Mouse (Mus musculus) embryonic stem cell, embryonic (primary cell): ENCODE data around the gene Sbf1.

Source experiments
- CTCF ChIA-PET, 4 experiments: fragments of 300-600 bp in 2 of 4; fragments of 350-600 bp in 2 of 4; sonication (Branson Sonifier 250); formaldehyde crosslinking; loops; one replicate each; lab custom pipeline; 2022; ENCODE audit warnings: inconsistent platforms in 2 of 4; lab: Charles Lee
- POLR2A ChIA-PET, 4 experiments: fragments of 300-600 bp in 2 of 4; fragments of 350-600 bp in 2 of 4; sonication (Branson Sonifier 250); formaldehyde crosslinking; loops; one replicate each; lab custom pipeline; 2022; ENCODE audit warnings: antibody characterized with exemption in 4 of 4, inconsistent platforms in 1 of 4; lab: Charles Lee

Gene Sbf1

DNA sequence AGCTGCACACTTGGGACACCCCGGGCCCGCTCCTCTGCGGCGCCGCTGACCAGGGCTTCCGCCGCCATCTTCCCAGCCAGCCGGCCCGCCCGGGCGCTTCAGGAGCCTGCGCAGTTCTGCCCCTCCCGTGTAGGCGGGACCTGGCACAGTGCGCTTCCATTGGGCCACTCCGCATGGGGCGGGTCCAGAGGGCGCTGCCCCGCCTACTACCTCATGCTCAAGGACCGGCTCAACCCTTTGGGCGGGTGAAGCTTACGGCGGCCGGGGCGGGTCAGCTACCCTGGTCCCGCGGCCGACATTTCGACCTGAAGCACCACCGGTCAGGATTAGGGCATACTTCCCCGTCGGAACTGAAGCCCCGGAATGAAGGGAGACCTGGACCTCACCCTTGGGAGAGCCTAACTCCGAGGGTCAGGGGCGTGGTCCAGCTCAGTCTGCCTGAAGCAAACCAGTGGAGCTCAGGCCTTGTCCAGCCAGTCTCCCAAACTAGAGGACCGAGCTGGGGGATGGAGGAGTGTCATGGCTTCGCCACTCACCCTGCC, at the start of gene Sbf1:
Sbf1 (minus strand) TSS at position 122 of the 542 bp plus-strand sequence.
- ChIA-PET CTCF (interaction anchor here (0.6 to 2.0 kb wide), 41 partner anchors 8 to 768 kb away, joined by 3 to 12 read pairs (median 4); partner anchors contain the start of genes Sco2 (in 2 of the 4), Dennd6b (in 1 of the 4), Hdac10 (in 1 of the 4) and Lmf2 (in 1 of the 4)), POLR2A (interaction anchor here (0.5 to 2.2 kb wide), 58 partner anchors 8 to 607 kb away, joined by 3 to 14 read pairs (median 4); partner anchors contain the start of genes C730034F03Rik (in 1 of the 4), Chkb (in 1 of the 4), Cpt1b (in 1 of the 4) and Gm44502 (in 1 of the 4))

DNA sequence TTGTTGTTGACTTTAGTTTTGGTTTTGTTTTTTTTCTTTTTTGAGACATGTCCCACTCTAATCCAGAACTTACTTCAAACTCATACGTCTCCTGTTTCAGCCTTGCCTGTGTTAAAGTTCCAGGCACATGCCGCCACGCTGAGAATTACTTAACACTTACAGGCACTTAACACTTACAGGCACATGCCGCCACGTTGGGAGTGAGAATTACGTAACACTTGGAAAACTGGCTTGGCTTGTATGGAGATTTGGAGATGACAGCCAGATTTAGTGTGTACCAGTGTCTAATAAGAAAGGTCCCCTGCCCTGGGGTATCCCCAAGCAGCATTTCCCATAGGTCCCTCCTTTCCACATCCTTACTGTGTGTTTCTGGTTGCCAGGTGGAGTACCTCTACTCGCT, 47.9 kb upstream of the Sbf1 start:
- ChIA-PET CTCF (interaction anchor here in 2 of 4 experiments (0.6 to 3.2 kb wide), 3 partner anchors 11 to 48 kb away, joined by 3 to 20 read pairs (median 15); partner anchors contain the start of gene Sco2 (in 2 of the 2)), POLR2A (interaction anchor here in 2 of 4 experiments (1.3 to 16.3 kb wide), 6 partner anchors 10 to 66 kb away, joined by 3 to 248 read pairs (median 6); partner anchors contain the start of genes Sco2 (in 2 of the 2), C730034F03Rik (in 1 of the 2), Chkb (in 1 of the 2) and Gm44502 (in 1 of the 2))

DNA sequence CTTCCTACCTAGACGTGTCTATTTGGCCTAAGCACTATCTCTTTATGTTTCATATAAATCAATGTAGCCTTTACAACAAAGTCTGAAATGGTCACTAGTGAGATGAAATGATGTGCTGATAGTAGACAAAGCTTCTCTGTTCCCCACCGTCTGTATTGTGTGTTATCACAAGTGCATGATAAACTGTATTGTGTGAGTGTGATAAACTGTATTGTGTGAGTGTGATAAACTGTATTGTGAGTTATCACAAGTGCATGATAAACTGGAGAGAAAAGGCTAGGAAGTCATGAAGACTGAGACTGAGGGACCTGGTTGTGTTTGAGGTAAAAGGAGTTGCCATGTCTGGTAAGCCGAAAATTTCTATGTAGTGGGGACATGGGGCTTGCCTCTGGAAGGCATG, 43.7 kb upstream of the Sbf1 start:
- POLR2A ChIA-PET, result interaction anchor here in 2 of 4 experiments (1.0 to 16.3 kb wide), 6 partner anchors 8 to 70 kb away, joined by 3 to 248 read pairs (median 4); partner anchors contain the start of genes Sco2 (in 2 of the 2), C730034F03Rik (in 1 of the 2), Gm44502 (in 1 of the 2) and Odf3b (in 1 of the 2)

DNA sequence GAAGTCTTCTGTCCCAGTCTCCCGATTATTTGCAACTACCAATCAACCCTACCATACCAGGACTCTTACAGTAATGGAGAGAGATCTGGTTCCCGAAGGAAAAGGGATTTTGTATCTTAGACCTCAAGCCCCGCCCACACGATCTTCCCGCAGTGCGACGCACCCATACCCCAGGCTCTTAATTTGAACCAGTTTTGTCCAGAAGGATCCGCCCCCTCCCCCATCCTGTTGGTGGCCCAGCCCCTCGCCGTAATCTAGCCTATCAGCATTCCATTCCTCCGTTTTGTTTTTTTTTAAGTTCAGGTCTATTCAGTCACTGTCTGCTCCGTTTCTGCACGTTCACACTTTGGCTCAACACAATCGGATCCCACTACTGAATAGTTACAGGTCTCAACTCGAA, 41.3 kb upstream of the Sbf1 start:
- ChIA-PET CTCF (interaction anchor here (0.6 to 4.5 kb wide), 8 partner anchors 17 to 1620 kb away, joined by 3 to 30 read pairs (median 3); partner anchors contain the start of genes Sco2 (in 2 of the 4), C730034F03Rik (in 1 of the 4), Chkb (in 1 of the 4) and Gm44502 (in 1 of the 4)), POLR2A (interaction anchor here (0.7 to 16.3 kb wide), 39 partner anchors 8 to 1899 kb away, joined by 3 to 248 read pairs (median 4); partner anchors contain the start of genes Sco2 (in 4 of the 4), Chkb (in 2 of the 4), Cpt1b (in 2 of the 4) and Tubgcp6 (in 2 of the 4))

More for the DNA sequence above, 43.7 kb upstream of the Sbf1 start:
- CTCF ChIA-PET, result interaction anchor here in 2 of 4 experiments (0.5 to 4.5 kb wide), 4 partner anchors 14 to 584 kb away, joined by 3 to 30 read pairs (median 19); partner anchors contain the start of gene Sco2 (in 2 of the 2)

DNA sequence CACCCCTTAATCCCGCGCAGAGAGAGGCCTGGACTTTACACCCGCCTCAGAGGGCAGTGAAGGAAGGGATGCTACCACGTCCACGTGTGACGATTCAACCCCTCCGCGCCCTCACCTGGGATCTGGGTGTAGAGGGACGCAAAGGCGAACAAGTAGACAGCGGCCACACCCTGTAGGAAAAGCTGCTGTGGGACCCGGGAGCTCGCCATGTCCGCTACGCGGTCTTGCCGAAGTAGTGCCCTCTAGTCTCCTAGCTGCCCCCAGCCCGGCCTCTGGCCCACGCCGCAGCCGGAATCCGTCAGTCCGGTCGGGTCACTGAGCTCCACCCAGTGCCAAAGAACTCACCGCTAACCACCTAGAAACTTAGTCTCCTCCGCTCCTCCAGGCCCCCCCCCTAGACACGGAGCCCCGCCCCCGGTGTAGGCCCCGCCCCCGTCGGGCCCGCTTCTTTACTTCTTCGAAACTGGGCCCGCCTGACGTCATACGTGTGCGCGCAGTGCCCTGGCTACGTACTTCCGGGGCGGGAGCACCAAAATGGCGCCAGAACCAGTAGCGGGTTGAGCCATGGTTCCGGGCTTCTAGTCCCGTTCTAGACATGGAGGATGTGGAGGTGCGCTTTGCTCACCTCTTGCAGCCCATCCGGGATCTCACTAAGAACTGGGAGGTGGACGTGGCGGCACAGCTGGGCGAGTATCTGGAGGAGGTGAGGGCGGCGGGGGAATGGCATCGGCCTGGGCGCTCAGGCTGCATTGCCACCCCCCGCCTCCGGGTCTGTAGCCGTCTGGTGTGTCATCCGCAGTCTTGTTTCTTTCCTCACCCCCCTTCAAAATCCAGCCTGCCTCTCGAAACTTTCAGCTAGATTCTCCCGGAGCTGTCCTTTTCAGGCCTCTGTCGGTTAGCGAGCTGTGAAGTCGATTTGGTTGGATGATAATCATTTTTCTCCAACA, 40.4 kb upstream of the Sbf1 start, which contains the start of the genes Lmf2 and Ncaph2:
Lmf2 (minus strand) TSS at position 419 of the 947 bp plus-strand sequence.
Ncaph2 (plus strand) TSS at position 479 of the 947 bp plus-strand sequence.
- ChIA-PET POLR2A (interaction anchor here in 3 of 4 experiments (0.5 to 16.3 kb wide), 51 partner anchors 9 to 896 kb away, joined by 3 to 248 read pairs (median 4); partner anchors contain the start of genes C730034F03Rik (in 3 of the 3), Chkb (in 3 of the 3), Cpt1b (in 3 of the 3) and Sco2 (in 3 of the 3)), CTCF (interaction anchor here (0.6 to 4.5 kb wide), 7 partner anchors 17 to 160 kb away, joined by 3 to 30 read pairs (median 3); partner anchors contain the start of genes Sco2 (in 3 of the 4), Dennd6b (in 1 of the 4) and Sbf1 (in 1 of the 4))

DNA sequence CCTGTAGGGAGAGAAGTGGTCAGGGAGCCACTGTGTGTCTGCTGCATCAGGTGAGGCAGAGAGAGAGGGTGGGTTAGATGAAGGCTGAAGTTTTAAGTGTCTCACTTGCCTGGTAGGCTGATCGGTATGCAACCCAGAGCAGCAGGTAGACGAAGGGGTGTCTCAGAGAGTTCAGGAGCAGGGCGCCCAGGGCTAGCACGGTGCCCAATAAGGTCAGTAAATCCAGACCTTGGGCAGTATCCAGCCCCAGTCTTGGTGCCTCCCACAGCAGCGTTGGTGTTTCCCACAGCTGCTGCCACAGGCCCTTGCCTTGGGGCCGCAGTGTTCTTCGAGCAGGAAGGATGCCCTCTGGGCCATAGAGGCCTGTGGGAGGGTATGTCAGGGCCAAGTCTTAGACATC, 39.3 kb upstream of the Sbf1 start:
- CTCF ChIA-PET, result no interaction called here

DNA sequence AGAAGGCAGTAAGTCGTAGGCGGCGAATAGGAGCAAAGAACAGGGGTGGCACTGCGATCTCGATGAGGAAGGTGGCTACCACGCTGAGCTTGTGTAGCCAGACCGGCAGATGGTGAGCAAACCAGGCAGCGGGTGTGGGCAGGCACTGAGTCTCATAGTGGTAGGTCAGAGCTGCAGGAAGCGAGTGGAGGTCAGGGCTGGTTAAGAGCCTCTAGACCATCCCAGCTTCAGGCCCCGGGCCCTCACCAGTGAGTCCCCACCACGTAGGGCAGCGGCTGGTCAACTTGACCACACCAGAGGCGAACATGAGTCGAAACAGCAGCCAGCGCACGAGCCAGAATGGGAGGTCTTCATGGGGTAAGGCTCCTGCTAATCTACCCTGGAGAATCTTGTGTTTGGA, 38.7 kb upstream of the Sbf1 start:
- CTCF ChIA-PET, result interaction anchor here in 1 of 4 experiments (1.6 kb wide), 1 partner anchor 14 kb away, joined by 3 read pairs; no protein-coding TSS in a partner anchor
- POLR2A ChIA-PET, result interaction anchor here in 2 of 4 experiments (0.5 to 16.3 kb wide), 5 partner anchors 14 to 141 kb away, joined by 3 to 248 read pairs (median 5); partner anchors contain the start of genes Sco2 (in 2 of the 2), Miox (in 1 of the 2), Odf3b (in 1 of the 2) and Tymp (in 1 of the 2)

More for the DNA sequence above, 39.3 kb upstream of the Sbf1 start:
- POLR2A ChIA-PET, result interaction anchor here in 2 of 4 experiments (0.9 to 16.3 kb wide), 4 partner anchors 18 to 172 kb away, joined by 4 to 248 read pairs (median 40); partner anchors contain the start of genes Sco2 (in 2 of the 2), Miox (in 1 of the 2), Odf3b (in 1 of the 2) and Tymp (in 1 of the 2)

DNA sequence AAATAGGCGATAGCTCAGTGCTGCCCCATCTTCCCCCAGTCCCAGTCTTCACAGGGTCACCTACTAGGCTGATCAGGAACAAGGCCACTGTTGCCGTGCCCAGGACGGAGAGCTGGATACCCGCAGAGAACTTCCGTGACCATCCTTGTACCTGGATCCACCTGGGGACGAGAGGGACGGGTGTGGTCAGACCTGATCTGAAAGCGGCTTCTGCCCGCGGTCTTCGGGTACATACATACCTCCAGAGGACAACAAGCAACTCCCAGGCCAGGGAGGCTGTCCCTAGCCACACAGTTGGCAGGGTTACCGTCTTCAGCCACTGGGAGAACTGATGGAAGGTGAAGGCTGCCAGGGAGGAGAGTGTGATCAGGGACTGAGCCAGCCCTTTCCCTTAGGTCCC, 37.7 kb upstream of the Sbf1 start:
- ChIA-PET CTCF (interaction anchor here in 2 of 4 experiments (0.6 to 1.6 kb wide), 2 partner anchors 13 to 66 kb away, joined by 3 to 4 read pairs; no protein-coding TSS in a partner anchor), POLR2A (interaction anchor here in 2 of 4 experiments (0.6 to 16.3 kb wide), 5 partner anchors 11 to 28 kb away, joined by 3 to 248 read pairs (median 3); partner anchors contain the start of genes Sco2 (in 2 of the 2), Odf3b (in 1 of the 2) and Tymp (in 1 of the 2))

DNA sequence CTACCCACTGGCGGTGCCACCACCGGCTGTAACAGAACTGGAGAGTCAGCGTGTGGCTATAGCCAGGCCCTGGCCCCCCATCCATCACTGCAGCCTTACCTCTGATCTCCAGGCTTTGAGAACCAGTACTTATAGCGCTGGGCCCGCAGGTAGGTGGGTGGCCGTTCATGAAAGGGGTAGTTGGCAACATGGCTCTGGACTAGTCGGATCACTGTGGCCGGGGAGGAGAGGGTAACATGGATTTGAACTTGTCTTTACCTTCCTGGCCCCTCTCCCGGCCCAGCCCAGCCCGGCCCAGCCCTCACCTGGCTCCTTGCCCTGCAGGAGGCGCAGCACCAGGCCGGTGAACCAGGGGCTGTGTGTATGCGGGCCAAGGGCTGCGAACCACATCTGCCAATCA, 36.9 kb upstream of the Sbf1 start:
- ChIA-PET CTCF (interaction anchor here in 1 of 4 experiments (1.8 kb wide), 1 partner anchor 22 kb away, joined by 7 read pairs; the partner anchor contains the start of gene Sco2), POLR2A (interaction anchor here in 2 of 4 experiments (0.6 to 16.3 kb wide), 7 partner anchors 9 to 37 kb away, joined by 3 to 248 read pairs (median 3); partner anchors contain the start of genes Sco2 (in 2 of the 2), Odf3b (in 1 of the 2), Sbf1 (in 1 of the 2) and Tymp (in 1 of the 2))

DNA sequence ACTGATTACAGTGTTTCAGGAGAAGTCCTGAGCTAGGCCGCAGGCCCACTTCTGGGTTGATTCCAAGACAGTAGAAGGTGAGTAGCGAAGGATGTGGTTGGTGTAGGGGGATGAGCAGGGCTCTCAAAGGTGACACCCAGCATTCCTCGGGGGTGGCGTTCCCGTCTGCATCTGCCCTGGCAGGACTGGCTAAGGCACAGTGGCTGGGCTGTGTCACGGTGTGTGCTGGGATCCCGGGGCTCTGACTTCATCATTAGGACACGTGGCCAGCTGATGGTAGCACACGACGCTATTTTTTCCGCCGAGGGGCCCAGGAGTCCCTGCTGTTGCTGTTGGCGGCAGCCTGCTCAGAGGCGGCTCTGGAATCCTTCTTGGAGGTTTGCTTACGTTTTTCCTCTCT, 36.2 kb upstream of the Sbf1 start:
- ChIA-PET POLR2A (interaction anchor here in 3 of 4 experiments (0.8 to 16.3 kb wide), 9 partner anchors 8 to 228 kb away, joined by 3 to 248 read pairs (median 3); partner anchors contain the start of genes Hdac10 (in 1 of the 3), Odf3b (in 1 of the 3), Sbf1 (in 1 of the 3) and Sco2 (in 1 of the 3)), CTCF (interaction anchor here in 1 of 4 experiments (1.8 kb wide), 1 partner anchor 23 kb away, joined by 7 read pairs; the partner anchor contains the start of gene Sco2)

DNA sequence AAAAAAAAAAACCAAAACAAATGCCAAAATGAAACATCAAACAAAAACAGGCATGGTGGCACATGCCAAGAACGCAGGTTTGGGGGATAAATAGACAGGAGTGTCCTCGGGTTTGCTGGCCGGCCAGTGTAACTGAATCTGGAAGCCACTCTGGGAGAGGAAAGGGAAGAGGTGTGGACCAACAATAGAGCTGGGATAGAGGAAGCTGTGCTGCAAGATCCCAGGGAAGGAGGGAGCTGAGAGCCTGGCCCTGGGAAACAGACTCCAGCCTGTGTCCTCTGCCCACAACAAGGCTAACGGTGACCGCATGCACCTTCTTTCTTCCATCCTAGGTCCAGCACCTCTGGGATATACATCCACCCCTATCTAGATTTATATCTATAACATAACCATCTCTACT, 35.3 kb upstream of the Sbf1 start:
- ChIA-PET POLR2A (interaction anchor here in 3 of 4 experiments (0.8 to 16.3 kb wide), 9 partner anchors 9 to 227 kb away, joined by 3 to 248 read pairs (median 3); partner anchors contain the start of genes Hdac10 (in 1 of the 3), Odf3b (in 1 of the 3), Sbf1 (in 1 of the 3) and Sco2 (in 1 of the 3)), CTCF (interaction anchor here in 2 of 4 experiments (1.3 to 1.8 kb wide), 2 partner anchors 23 to 24 kb away, joined by 3 to 7 read pairs; partner anchors contain the start of gene Sco2 (in 1 of the 2))

DNA sequence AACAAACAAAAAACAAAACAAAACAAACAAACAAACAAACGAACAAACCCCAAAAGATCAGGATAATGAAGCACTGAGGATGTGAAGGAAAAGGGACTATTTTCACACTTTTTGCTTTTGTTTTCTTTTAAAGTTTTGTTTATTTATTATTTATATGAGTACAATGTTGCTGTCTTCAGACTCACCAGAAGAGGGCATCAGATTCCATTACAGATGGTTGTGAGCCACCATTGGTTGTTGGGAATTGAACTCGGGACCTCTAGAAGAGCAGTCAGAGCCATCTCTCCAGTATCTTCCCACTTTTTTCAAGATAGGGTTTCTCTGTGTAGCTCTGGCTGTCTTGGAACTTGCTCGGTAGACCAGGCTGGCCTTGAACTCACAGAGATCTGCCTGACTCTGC, 28.2 kb upstream of the Sbf1 start:
- POLR2A ChIA-PET, result interaction anchor here in 1 of 4 experiments (0.9 to 1.5 kb wide), 2 partner anchors 17 to 30 kb away, joined by 3 read pairs; partner anchors contain the start of gene Sco2
- CTCF ChIA-PET, result interaction anchor here in 1 of 4 experiments (0.6 kb wide), 1 partner anchor 216 kb away, joined by 5 read pairs; no protein-coding TSS in a partner anchor

DNA sequence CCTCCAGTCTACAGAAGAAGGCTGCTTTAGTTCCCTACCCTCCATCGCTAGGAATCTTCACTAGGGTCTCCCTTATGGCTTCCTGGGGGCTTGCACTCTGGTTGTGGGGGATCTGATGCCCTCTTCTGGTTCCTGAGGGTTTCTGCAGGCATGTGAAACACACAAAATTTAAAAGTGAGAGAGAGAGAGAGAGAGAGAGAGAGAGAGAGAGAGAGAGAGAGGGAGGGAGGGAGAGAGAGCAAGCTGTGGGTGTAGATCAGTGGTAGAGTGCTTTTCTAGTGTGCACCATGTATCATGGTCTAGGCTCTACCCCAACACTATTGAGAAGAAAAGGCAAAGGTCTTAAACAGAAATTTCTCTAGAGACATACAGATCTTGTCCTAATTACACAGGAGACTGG, 26.6 kb upstream of the Sbf1 start:
- ChIA-PET POLR2A (no interaction called here), CTCF (interaction anchor here in 1 of 4 experiments (1.0 kb wide), 1 partner anchor 19 kb away, joined by 4 read pairs; no protein-coding TSS in a partner anchor)

DNA sequence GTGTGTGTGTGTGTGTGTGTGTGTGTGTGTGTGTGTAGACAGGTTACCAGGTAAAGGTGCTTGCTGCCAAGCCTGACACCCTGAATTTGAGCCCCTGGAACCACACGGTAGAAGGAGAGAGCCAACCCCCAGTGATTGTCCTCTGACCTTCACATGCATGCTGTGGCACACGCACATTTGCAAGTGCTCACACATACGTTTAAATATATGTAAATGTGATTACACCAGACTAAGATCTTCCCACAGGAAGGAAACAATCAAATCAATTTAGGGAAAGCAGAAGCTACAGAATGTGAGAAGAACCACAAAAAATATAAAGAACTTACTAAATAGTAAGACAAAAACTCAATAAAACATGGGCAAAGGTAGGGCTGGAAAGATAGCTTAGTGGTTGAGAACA, 25.0 kb upstream of the Sbf1 start:
- ChIA-PET CTCF (interaction anchor here in 1 of 4 experiments (0.7 kb wide), 1 partner anchor 13 kb away, joined by 3 read pairs; no protein-coding TSS in a partner anchor), POLR2A (interaction anchor here in 1 of 4 experiments (0.5 to 1.4 kb wide), 4 partner anchors 9 to 250 kb away, joined by 3 to 5 read pairs (median 3); partner anchors contain the start of gene Adm2)

DNA sequence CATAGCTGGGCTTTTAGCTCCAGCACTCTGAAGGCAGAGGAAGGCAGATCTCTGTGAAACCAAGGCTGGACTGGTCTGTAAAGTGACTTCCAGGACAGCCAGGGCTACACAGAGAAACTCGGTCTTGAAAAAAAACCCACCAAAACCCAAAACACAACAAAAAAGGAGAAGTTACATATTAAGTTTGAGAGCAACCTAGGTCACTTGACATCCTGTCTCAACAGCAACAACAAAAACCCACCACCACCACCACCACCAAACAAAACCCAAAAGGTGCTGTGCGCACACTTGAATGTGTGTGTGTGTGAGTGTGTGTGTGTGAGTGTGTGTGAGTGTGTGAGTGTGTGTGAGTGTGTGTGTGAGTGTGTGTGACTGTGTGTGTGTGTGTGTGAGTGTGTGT, 24.6 kb upstream of the Sbf1 start:
- POLR2A ChIA-PET, result interaction anchor here in 1 of 4 experiments (1.1 to 1.4 kb wide), 2 partner anchors 13 to 17 kb away, joined by 3 read pairs; partner anchors contain the start of gene Adm2
- CTCF ChIA-PET, result interaction anchor here in 1 of 4 experiments (0.7 kb wide), 1 partner anchor 14 kb away, joined by 3 read pairs; no protein-coding TSS in a partner anchor
